Mouse (Mus musculus) fat pad, adult 2 months (tissue): Measurements from ENCODE around the gene Slx.
"Not testable (repeated sequence)": the region's sequence is repeated elsewhere in the genome, so short reads cannot be mapped to it uniquely, and the experiment has no call there.

Experiments
- DNase-seq: peaks from one replicate; pipeline ENCODE4 v3.0.0-alpha.2; 2011; ENCODE audit warnings: low read depth, low spot score; ENCODE audit errors: extremely low read depth

The Slx gene

GRCm38 (mm10) chrX:26545465-26545864 lies at the start of gene Slx:
Gene Slx, minus strand, starts transcription at chrX:26545565.
- not testable (repeated sequence) for DNase-seq
